Mouse (Mus musculus) heart, embryonic 14.5 days (tissue): ENCODE measurements around the gene Npm1. TPM values are rescaled to one million over a fixed set of nuclear protein-coding genes. Genes with fewer than 3 reads are reported as not detected.

Source experiments
- ATAC-seq: fragments of 200-750 bp; cut with Nextera tagmentation; 2 replicates; pipeline ENCODE4 v1.8.0; 2017; ENCODE audit warnings: low read depth, moderate TSS enrichment; ENCODE audit not compliant: insufficient number of reproducible peaks, insufficient read depth, low FRiP score
- H3K27ac ChIP-seq, 2 experiments: fragments of 200-500 bp in 1 of 2; fragments of 300-500 bp in 1 of 2; sonication (generic) in 1 of 2; replicated peaks in 1 of 2; 2 replicates each; pipeline ENCODE4 v1.5.1; 2012 to 2014; ENCODE audit warnings: low read depth in 2 of 2, low read length in 2 of 2, control low read depth in 1 of 2, mild to moderate bottlenecking in 1 of 2, mixed read lengths in 1 of 2; ENCODE audit not compliant: control insufficient read depth in 1 of 2, insufficient read depth in 1 of 2
- H3K27me3 ChIP-seq: fragments of 300-500 bp; sonication (generic); 2 replicates; pipeline ENCODE4 v1.6.1; 2014; ENCODE audit warnings: mild to moderate bottlenecking, low read length, control low read depth; ENCODE audit not compliant: control insufficient read depth, insufficient read depth
- H3K36me3 ChIP-seq: fragments of 300-500 bp; sonication (generic); 2 replicates; pipeline ENCODE4 v1.6.1; 2014; ENCODE audit warnings: mild to moderate bottlenecking, control low read depth, low read length, mixed read lengths; ENCODE audit not compliant: control insufficient read depth, insufficient read depth
- H3K4me1 ChIP-seq, 2 experiments: fragments of 200-500 bp in 1 of 2; fragments of 300-500 bp in 1 of 2; sonication (generic) in 1 of 2; 2 replicates each; pipeline ENCODE4 v1.6.1; 2012 to 2014; ENCODE audit warnings: low read length in 2 of 2, control low read depth in 1 of 2, mixed read lengths in 1 of 2; ENCODE audit not compliant: control insufficient read depth in 2 of 2, insufficient read depth in 2 of 2
- H3K4me2 ChIP-seq: fragments of 300-500 bp; sonication (generic); 2 replicates; pipeline ENCODE4 v1.6.1; 2014; ENCODE audit warnings: mild to moderate bottlenecking, low read length
- H3K4me3 ChIP-seq, 2 experiments: fragments of 200-500 bp in 1 of 2; fragments of 300-500 bp in 1 of 2; sonication (generic) in 1 of 2; 2 replicates each; pipeline ENCODE4 v1.5.1; 2012 to 2014; ENCODE audit warnings: low read length in 2 of 2, mild to moderate bottlenecking in 2 of 2, control low read depth in 1 of 2, low read depth in 1 of 2, moderate library complexity in 1 of 2; ENCODE audit not compliant: control insufficient read depth in 1 of 2, insufficient read depth in 1 of 2
- H3K9ac ChIP-seq: fragments of 300-500 bp; sonication (generic); 2 replicates; pipeline ENCODE4 v1.6.1; 2014; ENCODE audit warnings: mild to moderate bottlenecking, low read length
- H3K9me3 ChIP-seq: fragments of 300-500 bp; sonication (generic); 2 replicates; pipeline ENCODE4 v1.6.1; 2016; ENCODE audit warnings: low read length, control low read depth; ENCODE audit not compliant: control insufficient read depth
- WGBS: fragments of 180-500 bp; shearing (Covaris S2); extraction: QIAGEN DNeasy Blood & Tissue Kit; methylation state at CpG from one replicate; pipeline ENCODE4 v1.1.7; 2014; 5-methylcytosine and 5-hydroxymethylcytosine counted together
- polyA plus RNA-seq: library from polyadenylated mRNA; unstranded; fragments of >200 nt; fragmentation: Nextera tagmentation; extraction: Ambion mirVana; gene quantifications from 2 replicates; pipeline ENCODE4 v1.2.1, GENCODE M21; 2014

Gene Npm1
- polyA plus RNA-seq, 1 experiment from 2014 or later: 517 TPM

GRCm38 (mm10) chr11:33127058-33127457, 35.9 kb downstream of the Npm1 start:
- ATAC-seq: no peak
- H3K36me3 ChIP-seq: no peaks in the 10 kb centered on the region
- H3K4me2 ChIP-seq: no peak overlapping the region
- H3K27me3 ChIP-seq: peaks cover 6% of the 10 kb centered on the region; the same call in 1 of the 2 replicates
- no peak overlapping the region for H3K9ac ChIP-seq
- H3K9me3 ChIP-seq: no peaks in the 10 kb centered on the region
- no peak overlapping the region for H3K4me3 ChIP-seq
- H3K27ac ChIP-seq: no peak overlapping the region
- peaks cover 0 to 6% of the 10 kb centered on the region in 2 experiments; a peak in 2 of 4 replicates for H3K4me1 ChIP-seq

GRCm38 (mm10) chr11:33122575-33123268, 40.3 kb downstream of the Npm1 start:
- peak; percentile 45 for ATAC-seq
- peak overlapping the region; percentile 66 for H3K9ac ChIP-seq
- H3K9me3 ChIP-seq: no peaks in the 10 kb centered on the region
- H3K4me1 ChIP-seq: peaks cover 0 to 3% of the 10 kb centered on the region in 2 experiments; a peak in 2 of 4 replicates
- H3K4me3 ChIP-seq: peak overlapping the region; percentile 35 to 41
- H3K27me3 ChIP-seq: peaks cover 12% of the 10 kb centered on the region; the same call in 1 of the 2 replicates
- no peak overlapping the region for H3K27ac ChIP-seq
- H3K4me2 ChIP-seq: peak overlapping the region; percentile 85
- 0 out of 2 replicates have a peak, but pooled peaks cover under 1% of the 10 kb centered on the region for H3K36me3 ChIP-seq
- 2% methylated on average over 36 of the region's 37 CpGs for WGBS

- ATAC-seq: no peak
- H3K4me2 ChIP-seq: no peak overlapping the region
- WGBS: 68% methylated on average over 8 of the region's 8 CpGs
- no peak overlapping the region for H3K9ac ChIP-seq
- H3K4me3 ChIP-seq: no peak overlapping the region
- H3K4me1 ChIP-seq: peaks cover 0 to 3% of the 10 kb centered on the region in 2 experiments; a peak in 2 of 4 replicates
- H3K27me3 ChIP-seq: peaks cover 12% of the 10 kb centered on the region; the same call in 1 of the 2 replicates
- H3K27ac ChIP-seq: no peak overlapping the region
- 0 out of 2 replicates have a peak, but pooled peaks cover 5% of the 10 kb centered on the region for H3K36me3 ChIP-seq
- no peaks in the 10 kb centered on the region for H3K9me3 ChIP-seq
Measured at GRCm38 (mm10) chr11:33119556-33119955, 43.5 kb downstream of the Npm1 start.

GRCm38 (mm10) chr11:33119116-33119515, 43.9 kb downstream of the Npm1 start:
- WGBS: 73% methylated on average over 7 of the region's 7 CpGs
- H3K9me3 ChIP-seq: no peaks in the 10 kb centered on the region
- peaks cover 0 to 3% of the 10 kb centered on the region in 2 experiments; a peak in 2 of 4 replicates for H3K4me1 ChIP-seq
- H3K27me3 ChIP-seq: peaks cover 12% of the 10 kb centered on the region; the same call in 1 of the 2 replicates
- 0 out of 2 replicates have a peak, but pooled peaks cover 5% of the 10 kb centered on the region for H3K36me3 ChIP-seq
- H3K4me3 ChIP-seq: no peak overlapping the region
- no peak overlapping the region for H3K27ac ChIP-seq
- ATAC-seq: no peak
- no peak overlapping the region for H3K9ac ChIP-seq
- H3K4me2 ChIP-seq: no peak overlapping the region

GRCm38 (mm10) chr11:33118480-33118879, 44.5 kb downstream of the Npm1 start:
- Histone ChIP-seq H3K27ac (no peak overlapping the region), H3K27me3 (peaks cover 8% of the 10 kb centered on the region; the same call in 1 of the 2 replicates), H3K9ac (no peak overlapping the region), H3K4me1 (peaks cover 0 to 3% of the 10 kb centered on the region in 2 experiments; a peak in 2 of 4 replicates), H3K36me3 (0 out of 2 replicates have a peak, but pooled peaks cover 5% of the 10 kb centered on the region), H3K4me2 (no peak overlapping the region), H3K9me3 (no peaks in the 10 kb centered on the region), H3K4me3 (no peak overlapping the region)
- 63% methylated on average over 6 of the region's 6 CpGs for WGBS
- ATAC-seq: no peak

- no peak overlapping the region for H3K27ac ChIP-seq
- H3K4me3 ChIP-seq: no peak overlapping the region
- H3K27me3 ChIP-seq: peaks cover 6% of the 10 kb centered on the region; the same call in 1 of the 2 replicates
- WGBS: 86% methylated on average over 3 of the region's 3 CpGs
- no peaks in the 10 kb centered on the region for H3K4me1 ChIP-seq
- H3K36me3 ChIP-seq: 0 out of 2 replicates have a peak, but pooled peaks cover 5% of the 10 kb centered on the region
- no peaks in the 10 kb centered on the region for H3K9me3 ChIP-seq
- no peak for ATAC-seq
- H3K9ac ChIP-seq: no peak overlapping the region
- H3K4me2 ChIP-seq: no peak overlapping the region
Measured at GRCm38 (mm10) chr11:33115796-33116195, 47.2 kb downstream of the Npm1 start.

- WGBS: 29% methylated on average over 1 of the region's 1 CpGs
- ATAC-seq: no peak
- H3K9me3 ChIP-seq: no peaks in the 10 kb centered on the region
Measured at GRCm38 (mm10) chr11:33112407-33112806, 50.6 kb downstream of the Npm1 start.

More at GRCm38 (mm10) chr11:33112407-33112806, 50.6 kb downstream of the Npm1 start:
- 0 out of 2 replicates have a peak, but pooled peaks cover 1% of the 10 kb centered on the region for H3K36me3 ChIP-seq
- H3K27me3 ChIP-seq: peaks cover 6% of the 10 kb centered on the region; the same call in 1 of the 2 replicates
- H3K9ac ChIP-seq: no peak overlapping the region
- H3K4me2 ChIP-seq: no peak overlapping the region
- H3K4me1 ChIP-seq: no peaks in the 10 kb centered on the region
- H3K27ac ChIP-seq: no peak overlapping the region
- H3K4me3 ChIP-seq: no peak overlapping the region
